Mouse (Mus musculus): ENCODE results near the gene Sppl2a. TPM values are rescaled to one million over a fixed set of nuclear protein-coding genes. Genes with fewer than 3 reads are reported as not detected.

Sppl2a gene
- polyA plus RNA-seq, 1 experiment from 2014 or later: 29.3 TPM

Other genes starting within 250 kb of the Sppl2a start
- gene Usp8, start 225.9 kb downstream of the Sppl2a start, polyA plus RNA-seq (2016; fragmentation: Nextera tagmentation; extraction: Ambion mirVana): 34.3 and 38.7 TPM in 2 replicates
- 2.1 and 2.6 TPM in 2 replicates for gene Usp50, start 149.8 kb downstream of the Sppl2a start, polyA plus RNA-seq (2016; fragmentation: Nextera tagmentation; extraction: Ambion mirVana)
- gene Trpm7, start 57.0 kb downstream of the Sppl2a start, polyA plus RNA-seq (2016; fragmentation: Nextera tagmentation; extraction: Ambion mirVana): 28.5 and 40.3 TPM in 2 replicates
- 12.5 and 13.1 TPM in 2 replicates for gene Ap4e1, start 75.5 kb upstream of the Sppl2a start, polyA plus RNA-seq (2016; fragmentation: Nextera tagmentation; extraction: Ambion mirVana)
- gene Blvra, start 137.4 kb upstream of the Sppl2a start, polyA plus RNA-seq (2016; fragmentation: Nextera tagmentation; extraction: Ambion mirVana): 20.1 and 20.3 TPM in 2 replicates
- 83.7 and 110 TPM in 2 replicates for gene Ncaph, start 200.7 kb upstream of the Sppl2a start, polyA plus RNA-seq (2016; fragmentation: Nextera tagmentation; extraction: Ambion mirVana)
- gene Itpripl1, start 210.2 kb upstream of the Sppl2a start, polyA plus RNA-seq (2016; fragmentation: Nextera tagmentation; extraction: Ambion mirVana): 12.6 and 14.1 TPM in 2 replicates

Measured in hindbrain, embryonic 10.5 days (tissue).